Mouse (Mus musculus): Measurements from ENCODE around the gene Glb1.

The Glb1 gene

DNA sequence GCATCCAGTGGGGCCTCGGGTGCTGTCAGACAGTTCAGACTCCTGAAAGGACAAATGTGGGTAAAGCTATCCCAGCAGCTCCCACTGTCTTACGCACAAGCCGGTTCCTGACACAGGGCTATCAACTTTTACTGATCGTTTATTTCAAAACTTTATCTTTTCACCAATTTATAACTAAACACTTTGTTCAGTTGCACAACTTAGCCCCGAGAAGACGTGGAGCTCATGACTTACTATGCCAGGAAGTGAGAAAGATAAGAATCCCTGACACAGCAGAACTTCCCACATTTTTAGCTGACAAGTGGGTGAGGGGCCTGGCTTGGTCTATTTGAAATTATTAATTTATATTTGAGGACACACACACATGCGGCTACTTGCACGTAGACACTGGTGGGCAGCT, 6.2 kb upstream of the Glb1 start:
- no peak for DNase-seq (ENCODE audit: low spot score)

DNA sequence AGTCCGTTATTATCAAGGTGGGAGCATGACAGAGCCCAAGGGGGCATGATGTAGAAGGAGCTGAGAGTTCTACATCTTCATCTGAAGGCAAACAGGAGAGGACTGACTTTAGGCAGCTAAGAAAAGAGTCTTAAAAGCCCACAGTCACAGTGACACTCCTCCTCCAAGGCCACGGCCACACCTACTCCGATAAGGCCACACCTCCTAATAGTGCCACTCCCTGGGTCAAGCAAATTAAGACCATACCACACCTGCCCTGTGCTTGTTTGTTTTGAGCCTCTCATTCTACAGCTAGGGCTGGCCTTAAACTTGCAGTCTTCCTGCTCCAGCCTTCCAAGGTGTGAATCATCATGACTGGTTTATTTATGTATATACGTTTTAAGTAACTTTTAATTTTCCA, 5.6 kb upstream of the Glb1 start:
- no peak for DNase-seq (ENCODE audit: low spot score)

DNA sequence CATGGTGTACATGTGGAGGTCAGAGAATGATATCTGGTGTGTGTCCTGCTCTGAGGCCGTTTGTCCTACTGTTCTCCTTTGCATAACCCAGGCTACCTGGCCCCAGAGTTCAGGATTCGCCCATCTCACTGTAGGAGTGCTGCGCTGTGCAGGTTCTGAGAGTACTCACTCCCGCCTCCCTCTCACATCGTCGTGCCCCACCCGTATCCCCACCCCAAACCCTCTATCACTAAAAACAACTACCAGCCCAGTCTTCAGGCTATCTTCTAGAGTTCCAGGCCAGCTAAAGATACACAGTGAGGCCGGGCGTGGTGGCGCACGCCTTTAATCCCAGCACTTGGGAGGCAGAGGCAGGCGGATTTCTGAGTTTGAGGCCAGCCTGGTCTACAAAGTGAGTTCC, 1.2 kb upstream of the Glb1 start:
- no peak for DNase-seq (ENCODE audit: low spot score)

DNA sequence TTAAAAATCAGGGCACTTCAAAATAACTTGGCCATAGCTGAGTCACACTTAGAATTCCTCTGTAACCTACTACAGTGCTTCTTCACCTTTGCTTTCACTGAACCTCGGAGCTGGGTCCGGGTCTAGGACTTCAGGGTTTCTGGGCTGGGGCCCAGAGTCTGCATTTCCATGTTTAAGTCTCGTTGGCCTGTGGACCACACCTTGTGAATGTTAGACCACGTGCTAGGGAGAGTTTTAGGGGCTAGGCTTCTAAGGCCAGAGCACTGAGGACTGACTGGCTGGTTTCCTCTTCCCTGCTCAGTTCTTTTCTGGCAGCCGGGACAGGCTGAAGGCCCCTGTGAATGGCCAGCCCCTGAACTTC, 308 bp upstream of the Glb1 start:
- DNase-seq (ENCODE audit: low spot score), result no peak

DNA sequence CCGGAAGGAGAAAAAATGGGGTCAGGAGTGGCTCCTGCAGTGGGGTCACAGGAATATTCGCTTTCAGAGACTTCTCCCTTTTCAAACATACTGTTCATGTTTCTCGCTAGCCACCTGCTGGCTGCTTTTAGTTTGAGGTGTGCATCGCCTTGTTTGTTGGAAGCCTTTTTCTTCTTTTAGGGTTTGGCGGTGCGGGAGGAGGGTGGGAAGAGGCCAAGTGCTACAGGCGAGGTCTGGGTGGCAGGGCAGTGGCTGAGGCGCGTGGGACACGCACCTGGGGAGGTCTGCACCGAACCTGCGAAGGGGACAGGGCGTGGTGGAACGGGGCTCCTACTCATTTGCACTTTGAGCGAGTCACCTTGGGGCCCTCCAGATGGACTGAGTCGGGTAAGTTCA, 807 bp downstream of the Glb1 start:
- DNase-seq (ENCODE audit: low spot score), result peak; percentile 21

DNA sequence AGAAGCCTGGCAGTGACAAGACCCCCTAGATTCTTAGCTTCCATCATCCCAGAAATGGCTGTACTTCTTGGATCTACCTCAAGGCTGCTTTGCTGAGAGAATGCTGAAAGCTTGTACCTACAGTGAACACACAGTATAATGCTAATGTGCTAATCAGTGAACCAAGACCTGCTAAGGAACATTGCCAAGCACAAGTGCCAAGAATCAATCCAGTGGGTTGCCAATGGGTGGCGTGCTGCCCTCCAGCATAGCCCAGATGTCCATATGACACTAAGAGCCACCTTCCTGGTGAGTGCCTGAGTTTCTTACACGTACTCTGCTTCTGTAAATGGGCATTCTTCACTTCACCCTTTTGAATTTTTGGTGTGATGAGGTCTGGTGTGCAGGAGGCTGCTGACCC, 6.8 kb downstream of the Glb1 start:
- peak; percentile 18 for DNase-seq (ENCODE audit: low spot score)

DNA sequence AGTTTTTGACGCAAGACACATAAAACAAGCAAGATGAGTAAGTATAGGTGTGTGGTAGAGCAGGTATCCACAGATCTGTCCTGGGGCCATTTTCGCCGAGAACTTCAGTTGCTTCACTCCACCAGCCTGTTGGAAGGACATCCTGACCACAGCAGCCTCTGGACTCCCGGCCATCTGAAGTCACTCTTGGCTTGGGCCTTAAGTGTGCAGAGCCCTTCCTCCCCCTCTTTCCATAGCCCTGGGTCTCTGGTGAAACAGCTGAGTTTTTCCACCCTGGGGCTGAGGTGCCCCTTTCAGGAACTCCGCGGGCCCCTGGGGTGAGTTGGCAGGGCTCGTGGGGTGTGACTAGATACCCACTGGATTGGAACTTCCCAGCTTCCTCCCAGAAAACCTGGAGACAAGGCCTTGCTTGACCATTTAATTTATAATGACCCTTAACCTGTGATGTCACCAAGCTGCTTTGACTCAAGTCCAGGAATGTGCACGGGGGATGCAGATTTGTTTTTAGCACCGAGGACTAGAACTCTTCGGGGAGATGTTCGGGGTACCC, 9.5 kb downstream of the Glb1 start:
- DNase-seq (ENCODE audit: low spot score), result no peak

DNA sequence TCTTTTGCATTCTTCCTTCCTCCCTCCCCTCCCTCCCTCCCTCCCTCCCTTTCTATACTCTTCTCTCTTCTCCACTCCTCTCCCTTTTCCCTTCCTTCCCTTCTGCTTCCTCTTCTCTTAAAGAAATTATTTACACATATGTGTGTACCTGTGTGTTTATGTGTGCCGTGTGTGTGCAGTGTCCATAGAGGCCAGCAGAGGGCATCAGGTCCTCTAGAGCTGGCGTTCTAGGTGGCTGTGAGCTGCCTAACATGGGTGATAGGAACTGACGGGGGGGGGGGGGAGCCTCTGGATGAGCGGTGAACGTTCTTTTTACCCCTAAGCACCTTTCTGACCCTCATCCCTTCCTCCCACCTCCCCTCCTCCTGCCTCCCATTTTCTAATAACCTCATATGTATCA, 10.4 kb downstream of the Glb1 start:
- DNase-seq (ENCODE audit: low spot score), result no peak

DNA sequence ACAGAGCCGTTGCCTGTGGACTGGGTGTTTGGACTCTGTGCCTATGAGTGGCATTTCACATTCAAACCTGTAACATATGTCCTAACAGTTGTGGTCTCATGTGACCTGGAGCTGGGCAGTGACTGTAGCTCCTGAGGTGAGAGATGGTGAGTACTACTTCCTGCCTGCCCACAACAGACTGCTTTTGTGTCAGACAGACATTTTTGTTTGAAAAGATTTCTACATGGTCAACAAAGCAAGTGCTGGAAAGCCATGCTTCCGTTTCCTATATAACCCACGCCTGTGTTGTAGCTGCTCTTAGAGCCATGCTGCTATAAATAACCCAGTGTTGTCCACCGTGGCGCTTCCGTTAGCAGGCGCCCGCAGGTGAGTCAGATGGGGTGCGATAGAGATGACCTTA, 11.5 kb downstream of the Glb1 start:
- DNase-seq (ENCODE audit: low spot score), result no peak

DNA sequence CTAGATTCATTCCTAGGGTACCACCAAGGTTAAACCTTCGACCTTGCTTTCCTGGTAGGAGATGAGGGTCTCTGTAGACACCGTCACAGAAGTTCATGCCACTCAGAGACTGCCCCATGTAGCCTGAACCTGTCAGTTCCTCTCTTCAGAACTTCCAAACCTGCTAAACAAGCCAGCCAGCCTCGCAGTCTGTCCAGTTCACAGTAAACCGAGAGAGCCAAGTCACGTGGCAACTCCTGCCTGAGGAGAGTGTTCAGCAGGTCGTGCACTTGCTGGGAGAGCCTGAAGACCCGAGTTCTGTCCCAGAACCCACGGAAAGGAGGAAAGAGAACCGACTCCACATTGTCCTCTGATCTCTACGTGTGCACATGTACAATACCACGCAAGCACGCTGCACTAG, 13.0 kb downstream of the Glb1 start:
- DNase-seq (ENCODE audit: low spot score), result no peak

DNA sequence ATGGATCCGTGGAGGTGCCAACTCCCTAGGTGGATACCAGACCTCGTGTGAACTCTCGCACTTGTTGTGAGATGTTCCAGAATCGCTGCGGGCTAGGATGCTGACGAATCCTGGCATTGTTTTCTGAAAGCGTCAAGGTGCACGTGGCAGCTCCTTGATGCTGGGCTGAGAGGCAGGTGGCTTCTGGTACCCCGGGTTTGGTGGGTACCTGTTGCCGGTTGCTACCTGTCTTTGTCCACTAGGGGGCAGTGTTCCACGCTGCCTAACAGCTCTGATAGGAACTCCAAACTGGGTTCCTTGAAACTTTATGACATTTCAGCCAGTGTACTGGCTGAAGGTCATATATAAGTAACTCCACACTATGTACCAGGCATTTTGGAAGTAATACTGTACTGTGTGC, 14.8 kb downstream of the Glb1 start:
- peak; percentile 16 for DNase-seq (ENCODE audit: low spot score)

DNA sequence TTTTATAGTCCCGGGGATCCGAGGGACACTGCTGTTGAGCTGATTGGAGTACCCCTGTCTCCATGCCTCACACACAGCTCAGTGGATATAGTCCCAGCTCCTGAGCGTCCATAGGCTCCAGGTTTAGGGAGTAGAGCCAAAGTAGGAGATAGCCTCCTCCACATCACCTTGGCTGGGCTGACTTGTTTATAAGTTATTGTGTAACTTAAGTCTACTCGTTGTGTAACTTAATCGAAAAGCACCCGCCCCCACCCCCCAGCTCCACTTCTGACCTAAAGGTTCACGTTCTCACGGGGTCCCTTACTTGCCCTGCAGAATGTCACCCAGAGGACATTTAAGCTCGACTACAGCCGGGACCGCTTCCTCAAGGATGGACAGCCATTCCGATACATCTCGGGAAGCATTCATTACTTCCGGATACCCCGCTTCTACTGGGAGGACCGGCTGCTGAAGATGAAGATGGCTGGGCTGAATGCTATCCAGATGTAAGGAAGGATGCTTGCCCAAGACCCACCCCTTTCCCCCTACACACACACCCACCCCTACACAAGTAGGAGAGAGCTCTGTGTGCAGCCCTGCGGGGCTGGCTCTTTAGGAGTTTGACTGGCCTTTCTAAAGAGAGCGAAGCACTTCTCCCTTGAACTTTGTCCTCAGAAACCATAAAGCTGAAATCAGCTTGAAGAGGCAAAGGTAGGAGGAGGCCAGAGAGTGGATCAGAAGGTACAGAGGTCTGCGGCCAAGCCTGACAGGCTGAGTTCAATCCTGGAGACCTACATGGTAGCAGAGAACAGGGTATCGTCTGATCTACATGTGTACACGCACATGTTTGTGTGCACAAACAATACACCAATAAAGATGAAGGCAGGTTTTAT, 16.0 kb downstream of the Glb1 start:
- DNase-seq (ENCODE audit: low spot score), result no peak

DNA sequence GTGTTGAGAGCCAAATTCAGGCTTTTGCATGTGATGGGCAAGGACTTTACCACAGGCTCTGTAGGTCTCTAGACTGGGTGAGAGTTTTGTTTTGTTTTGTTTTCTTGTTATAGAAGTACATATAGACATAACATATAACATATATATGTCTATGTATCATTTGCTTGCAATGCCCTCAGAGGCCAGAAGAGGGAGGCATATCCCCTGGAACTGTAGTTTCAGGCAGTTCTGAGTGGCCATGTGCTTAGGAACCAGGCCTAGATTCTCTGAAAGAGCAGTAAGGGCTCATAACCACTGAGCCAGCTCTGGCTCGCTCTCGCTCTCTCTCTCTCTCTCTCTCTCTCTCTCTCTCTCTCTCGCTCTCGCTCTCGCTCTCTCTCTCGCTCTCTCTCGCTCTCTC, 17.3 kb downstream of the Glb1 start:
- peak; percentile 17 for DNase-seq (ENCODE audit: low spot score)

DNA sequence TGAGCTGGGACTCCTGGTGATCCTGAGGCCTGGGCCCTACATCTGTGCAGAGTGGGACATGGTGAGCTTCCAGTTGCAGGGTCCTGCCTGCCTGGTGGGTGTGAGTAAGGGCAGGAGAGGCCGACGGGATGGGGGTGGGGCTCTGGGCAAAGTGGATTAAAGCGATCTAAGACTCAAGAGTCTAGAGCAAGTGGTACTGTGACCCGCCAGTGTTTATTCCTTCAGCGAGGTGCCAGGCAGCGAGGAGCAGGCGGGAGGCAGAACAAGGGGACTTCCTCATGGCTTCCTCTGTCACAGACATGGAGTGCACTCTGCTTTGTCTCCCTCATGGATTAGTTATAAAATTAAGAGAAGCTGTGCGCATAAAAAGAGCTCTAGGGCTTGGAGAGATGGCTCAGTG, 19.6 kb downstream of the Glb1 start:
- no peak for DNase-seq (ENCODE audit: low spot score)

DNA sequence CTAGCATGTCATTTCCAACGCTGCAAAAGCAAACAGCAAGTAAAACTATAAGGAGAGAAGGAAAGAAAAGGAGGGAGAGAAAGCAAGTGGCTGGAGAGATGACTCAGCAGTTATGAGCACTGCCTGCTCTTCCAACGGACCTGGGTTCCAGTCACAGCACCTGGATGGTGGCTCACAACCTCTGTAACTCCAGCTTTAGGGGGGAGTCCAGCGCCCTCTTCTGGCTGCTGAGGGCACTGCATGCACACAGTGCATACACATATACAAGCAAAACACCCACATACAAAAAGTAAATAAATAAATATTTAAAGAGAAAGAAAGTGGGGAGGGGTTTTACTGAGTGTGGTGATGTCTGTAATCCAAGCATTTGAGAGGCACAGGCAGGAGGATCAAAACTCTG, 20.2 kb downstream of the Glb1 start:
- no peak for DNase-seq (ENCODE audit: low spot score)

DNA sequence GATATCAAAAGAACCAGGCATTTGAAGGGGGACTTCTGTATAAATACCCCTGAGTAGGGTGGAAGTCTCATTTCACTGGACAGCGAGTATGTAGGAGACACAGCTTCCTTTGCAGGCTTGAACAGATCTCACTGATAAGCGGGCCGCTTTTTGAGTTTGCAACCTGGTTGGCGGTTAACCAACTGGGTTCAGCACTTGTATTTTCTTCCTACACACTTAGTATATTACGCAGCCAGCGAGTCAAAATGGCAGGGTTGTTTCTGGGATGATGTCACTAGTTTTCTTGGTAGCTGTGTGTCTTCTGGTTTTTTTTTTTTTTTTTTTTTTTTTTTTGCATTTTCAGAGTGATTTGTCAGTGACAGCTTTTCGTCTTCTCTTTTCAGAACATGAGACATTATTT, 20.9 kb downstream of the Glb1 start:
- DNase-seq (ENCODE audit: low spot score), result no peak

DNA sequence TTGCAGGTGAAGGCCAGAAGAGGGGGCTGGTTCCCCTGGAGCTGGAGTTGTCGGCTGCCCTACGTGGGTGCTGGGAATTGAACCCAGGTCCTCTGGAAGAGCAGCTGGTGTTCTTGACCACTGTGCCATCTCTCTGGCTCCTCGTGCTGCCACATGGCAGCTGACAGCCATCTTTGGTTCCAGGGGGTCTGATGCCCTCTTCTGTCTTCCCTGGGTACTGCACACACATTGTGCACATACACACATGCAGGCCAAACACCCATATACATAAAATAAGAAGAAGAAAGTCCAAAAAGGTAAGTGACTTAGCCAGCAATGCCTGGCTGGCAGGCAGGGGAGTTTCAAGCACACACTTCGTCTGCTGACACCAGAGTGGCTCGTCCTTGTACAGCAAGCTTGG, 24.7 kb downstream of the Glb1 start:
- DNase-seq (ENCODE audit: low spot score), result no peak

DNA sequence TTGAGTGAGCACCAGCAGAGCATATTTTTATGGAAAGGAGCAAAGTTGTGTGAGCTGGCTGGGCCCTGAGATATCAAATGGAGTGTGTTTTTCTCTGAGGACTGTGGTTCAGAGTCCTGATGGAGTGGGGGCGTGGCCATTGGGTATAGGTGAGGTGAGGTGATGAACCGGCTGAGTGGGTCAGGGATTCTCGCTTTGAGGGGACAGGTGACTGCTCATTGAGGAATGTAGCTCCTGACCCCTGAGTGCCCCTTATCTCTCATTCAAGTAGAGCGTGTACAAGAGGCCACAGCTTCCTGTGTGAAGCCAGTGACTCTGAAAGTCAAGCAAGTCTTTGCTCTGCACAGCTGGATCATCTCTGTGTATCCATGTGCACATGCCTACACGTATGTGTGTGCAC, 25.3 kb downstream of the Glb1 start:
- DNase-seq (ENCODE audit: low spot score), result no peak

DNA sequence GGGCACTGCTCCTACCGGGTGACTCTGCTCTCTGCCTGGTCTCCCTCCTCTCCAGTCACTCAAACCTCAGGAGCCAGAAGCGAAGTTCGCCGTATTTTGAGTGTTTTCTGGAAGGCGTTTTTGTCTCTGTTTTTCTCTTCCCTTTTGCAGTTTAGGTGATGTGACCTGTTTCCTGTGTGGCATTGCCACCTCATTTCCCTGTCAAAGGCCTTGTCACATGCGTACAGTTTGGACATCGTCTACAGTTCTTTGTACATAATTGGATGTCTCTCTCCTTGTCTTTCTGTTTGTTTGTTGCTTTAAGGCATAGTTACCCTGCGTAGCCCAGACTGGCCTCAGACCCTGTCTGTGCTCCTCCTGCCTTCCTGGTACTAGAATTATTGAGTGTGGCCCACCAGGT, 26.5 kb downstream of the Glb1 start:
- DNase-seq (ENCODE audit: low spot score), result no peak

DNA sequence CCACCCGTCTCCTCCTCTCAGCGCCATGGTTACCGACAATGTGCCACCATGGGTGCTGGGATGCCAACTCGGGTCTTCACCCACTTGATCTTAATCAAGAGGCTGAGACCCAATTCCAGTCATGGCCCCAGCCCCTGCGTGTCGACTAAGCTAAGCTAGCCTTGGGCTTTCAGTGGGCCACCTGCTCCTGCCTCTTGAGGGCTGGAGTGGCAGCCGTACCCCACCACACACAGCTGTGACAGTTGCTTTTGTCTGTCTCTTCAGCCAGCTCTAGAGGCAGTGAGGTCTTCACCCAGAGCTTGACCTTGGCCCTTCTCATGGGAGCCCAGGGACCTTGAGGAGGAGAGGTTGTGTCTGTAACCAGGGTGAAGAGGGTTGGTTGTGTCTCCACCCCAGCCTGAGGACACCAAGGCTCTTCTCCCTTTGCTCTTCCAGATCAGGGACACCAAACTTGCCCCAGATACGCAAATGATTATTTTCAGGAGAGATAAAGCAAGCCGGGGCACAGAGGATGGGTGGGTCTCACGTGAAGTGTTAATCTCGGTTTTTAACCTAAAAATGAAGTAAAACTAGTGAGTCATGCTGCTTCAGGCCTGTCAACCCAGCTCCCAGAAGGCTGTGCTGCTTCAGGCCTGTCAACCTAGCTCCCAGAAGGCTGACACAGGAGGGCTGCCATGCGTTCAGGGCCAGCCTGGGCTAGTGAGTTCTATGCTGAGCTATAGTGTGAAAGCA, 27.4 kb downstream of the Glb1 start:
- no peak for DNase-seq (ENCODE audit: low spot score)

DNA sequence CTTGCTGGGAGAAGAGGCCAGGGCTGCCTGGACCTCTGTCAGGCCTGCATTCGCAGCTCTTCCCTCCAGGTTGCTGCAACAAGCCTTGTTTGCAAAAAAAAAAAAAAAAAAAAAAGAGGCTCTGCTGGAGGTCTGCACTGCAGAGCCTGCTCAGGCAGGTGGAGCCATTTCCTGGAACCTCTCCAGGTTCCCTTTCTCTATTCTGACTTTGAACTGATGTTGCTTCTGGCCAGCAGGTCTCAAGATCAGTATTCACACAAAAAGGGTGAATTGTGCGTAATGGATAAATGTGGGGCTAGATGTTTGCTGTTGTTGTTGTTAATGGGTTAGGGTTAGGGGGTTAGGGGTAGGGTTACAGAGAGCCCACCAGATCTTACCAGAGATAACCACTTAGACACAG, 34.8 kb downstream of the Glb1 start:
- no peak for DNase-seq (ENCODE audit: low spot score)

DNA sequence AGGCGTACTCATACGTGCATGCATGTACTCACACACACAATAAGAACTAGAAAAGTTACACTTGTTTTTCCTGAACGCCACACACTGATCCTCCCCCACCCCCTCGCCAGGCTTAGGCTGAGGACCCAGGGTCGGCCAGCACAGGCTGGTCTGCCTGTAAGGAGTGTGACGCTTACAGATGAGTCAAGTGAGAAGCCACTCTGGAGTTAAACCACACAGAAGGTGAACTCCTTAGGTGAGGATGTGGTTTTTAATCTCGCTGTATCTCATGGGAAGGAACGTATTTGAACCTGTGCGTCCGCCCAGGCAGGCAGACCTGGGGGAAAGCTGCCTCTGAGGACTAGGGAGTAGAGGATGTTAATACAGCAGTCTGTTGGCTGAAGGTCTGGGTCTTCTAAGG, 39.7 kb downstream of the Glb1 start:
- no peak for DNase-seq (ENCODE audit: low spot score)

DNA sequence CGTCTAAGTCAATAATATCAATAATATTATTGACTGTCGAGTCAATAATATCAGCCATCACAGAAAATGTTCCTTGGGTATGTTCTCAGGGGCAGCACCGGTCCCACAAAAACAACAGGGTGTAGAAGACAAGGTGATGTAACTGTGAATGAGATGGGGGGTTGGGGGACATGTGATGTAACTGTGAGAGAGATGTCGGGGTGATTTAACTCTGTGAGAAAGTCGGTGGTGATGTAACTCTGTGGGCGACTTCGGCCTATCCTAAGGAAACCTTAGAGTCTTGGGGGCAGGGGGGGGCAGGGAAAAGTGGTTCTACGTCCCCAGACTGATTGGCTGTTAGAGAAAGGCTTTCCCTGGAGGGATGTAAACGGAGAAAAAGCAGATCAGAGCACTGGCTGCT, 41.3 kb downstream of the Glb1 start:
- no peak for DNase-seq (ENCODE audit: low spot score)

DNA sequence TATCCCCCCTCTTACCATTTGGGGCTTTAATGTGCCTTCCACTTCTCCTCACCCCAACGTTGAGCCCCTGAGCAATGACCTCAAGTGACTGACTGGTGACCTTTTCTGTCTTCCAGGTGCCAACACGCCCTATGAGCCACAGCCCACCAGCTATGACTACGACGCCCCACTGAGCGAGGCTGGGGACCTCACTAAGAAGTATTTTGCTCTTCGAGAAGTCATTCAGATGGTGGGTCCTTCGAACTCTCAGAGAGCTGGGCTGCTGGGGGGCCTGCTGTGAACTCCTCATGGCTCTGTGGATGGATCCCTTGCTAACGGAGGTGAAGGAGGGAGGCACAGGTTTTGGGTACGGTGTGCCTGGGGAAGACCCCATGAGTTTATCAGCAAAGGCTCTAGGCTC, 42.0 kb downstream of the Glb1 start:
- no peak for DNase-seq (ENCODE audit: low spot score)
